Mouse (Mus musculus): ENCODE measurements around the gene Pnpla8. TPM values are rescaled to one million over a fixed set of nuclear protein-coding genes. Genes with fewer than 3 reads are reported as not detected.

Gene Pnpla8
- total and polyA plus RNA-seq, 2 experiments, result 17.2 to 111 TPM

DNA sequence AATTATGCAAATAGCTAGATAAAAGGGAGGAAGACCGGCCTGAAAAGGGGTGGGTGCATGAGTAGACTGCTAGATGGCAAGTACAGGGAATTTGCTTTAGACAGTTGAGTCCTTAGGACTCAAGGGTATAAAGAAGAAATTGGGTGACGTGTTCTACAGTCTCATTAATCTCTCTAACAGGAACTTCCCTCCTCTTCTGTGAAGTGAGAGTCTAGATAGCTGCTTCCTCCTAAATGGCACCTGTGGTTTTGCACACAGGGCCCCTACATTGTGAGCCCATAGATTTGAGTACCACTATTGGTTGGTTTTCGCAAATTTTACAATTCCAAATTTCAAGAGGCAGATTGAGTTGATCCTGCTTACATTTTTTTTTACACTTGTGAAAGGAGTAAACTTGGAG is 3.5 kb downstream of the Pnpla8 start:
- Histone ChIP-seq H3K4me3 (ENCODE audit: insufficient read depth, low read depth, low read length) (no peak overlapping the region), H3K27me3 (ENCODE audit: control insufficient read depth, insufficient read depth, low read length) (no peaks in the 10 kb centered on the region), H3K36me3 (ENCODE audit: control insufficient read depth, insufficient read depth, low read length) (no peaks in the 10 kb centered on the region), H3K27ac (replicated peaks; ENCODE audit: insufficient read depth, low read depth, low read length) (no peak overlapping the region), H3K9ac (ENCODE audit: low read depth, low read length) (no peak overlapping the region), H3K4me1 (ENCODE audit: control insufficient read depth, insufficient read depth, low read length) (no peaks in the 10 kb centered on the region), H3K79me2 (ENCODE audit: control insufficient read depth, insufficient read depth, low read length) (no peaks in the 10 kb centered on the region)
- no peak for DNase-seq (ENCODE audit: extremely low read depth, low read depth, low spot score)
- WGBS, result 87% methylated on average over 3 of the region's 3 CpGs
- TF ChIP-seq CTCF (IDR thresholded peaks at IDR 0.05; ENCODE audit: low read depth, low read length) (no peak), POLR2A (IDR thresholded peaks at IDR 0.05; ENCODE audit: extremely low read depth, insufficient read depth, low read length) (no peak)

DNA sequence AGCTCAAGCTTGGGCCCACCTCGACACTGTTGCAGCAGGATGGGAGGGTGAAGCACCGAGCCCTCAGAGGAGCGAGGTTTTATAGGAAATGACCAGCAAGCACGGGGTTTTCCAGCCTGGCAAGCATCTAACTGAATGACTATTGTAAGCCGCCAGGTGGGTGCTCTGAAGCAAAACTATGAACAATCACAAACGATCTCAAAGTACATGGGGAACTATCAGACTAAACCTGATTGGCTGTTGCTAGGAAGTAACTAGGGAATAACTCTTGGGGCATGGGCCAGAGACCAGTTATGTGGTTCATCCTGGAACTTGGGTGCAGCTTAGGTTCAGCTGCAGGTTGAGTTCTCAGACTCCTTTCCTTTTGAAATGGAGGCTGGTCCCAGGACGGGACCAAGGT is 19.9 kb downstream of the Pnpla8 start:
- H3K4me1 ChIP-seq (ENCODE audit: control insufficient read depth, insufficient read depth, low read length), result no peaks in the 10 kb centered on the region; the same call in 1 of the 2 replicates
- H3K27me3 ChIP-seq (ENCODE audit: control insufficient read depth, insufficient read depth, low read length), result no peaks in the 10 kb centered on the region
- TF ChIP-seq POLR2A (IDR thresholded peaks at IDR 0.05; ENCODE audit: extremely low read depth, insufficient read depth, low read length) (no peak), CTCF (IDR thresholded peaks at IDR 0.05; ENCODE audit: low read depth, low read length) (no peak)
- no peak overlapping the region for H3K27ac ChIP-seq (replicated peaks; ENCODE audit: insufficient read depth, low read depth, low read length)
- no peaks in the 10 kb centered on the region for H3K79me2 ChIP-seq (ENCODE audit: control insufficient read depth, insufficient read depth, low read length)
- no peak overlapping the region for H3K4me3 ChIP-seq (ENCODE audit: insufficient read depth, low read depth, low read length)
- H3K36me3 ChIP-seq (ENCODE audit: control insufficient read depth, insufficient read depth, low read length), result no peaks in the 10 kb centered on the region
- 82% methylated on average over 7 of the region's 7 CpGs for WGBS
- no peak overlapping the region for H3K9ac ChIP-seq (ENCODE audit: low read depth, low read length)
- DNase-seq (ENCODE audit: extremely low read depth, low read depth, low spot score), result no peak

DNA sequence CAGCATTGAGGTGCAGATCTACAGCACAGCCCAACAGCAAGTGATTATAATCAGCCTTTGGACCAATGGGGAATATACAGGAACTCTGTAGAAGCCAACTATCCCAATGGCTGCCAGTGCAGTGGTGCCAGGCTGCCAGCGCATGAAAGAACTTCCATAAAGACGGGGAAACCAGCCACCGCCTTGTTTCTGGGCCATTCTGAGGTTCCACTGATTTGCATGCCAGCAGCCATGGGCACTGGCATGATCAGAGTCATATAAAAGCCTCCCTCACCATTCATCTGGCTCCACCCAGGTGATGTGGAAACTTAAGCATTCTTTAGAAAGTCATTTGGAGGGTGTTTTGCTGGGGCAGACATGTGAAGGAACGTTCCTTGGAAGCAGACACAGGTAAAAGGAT is 21.2 kb downstream of the Pnpla8 start:
- H3K4me3 ChIP-seq (ENCODE audit: insufficient read depth, low read depth, low read length), result no peak overlapping the region

DNA sequence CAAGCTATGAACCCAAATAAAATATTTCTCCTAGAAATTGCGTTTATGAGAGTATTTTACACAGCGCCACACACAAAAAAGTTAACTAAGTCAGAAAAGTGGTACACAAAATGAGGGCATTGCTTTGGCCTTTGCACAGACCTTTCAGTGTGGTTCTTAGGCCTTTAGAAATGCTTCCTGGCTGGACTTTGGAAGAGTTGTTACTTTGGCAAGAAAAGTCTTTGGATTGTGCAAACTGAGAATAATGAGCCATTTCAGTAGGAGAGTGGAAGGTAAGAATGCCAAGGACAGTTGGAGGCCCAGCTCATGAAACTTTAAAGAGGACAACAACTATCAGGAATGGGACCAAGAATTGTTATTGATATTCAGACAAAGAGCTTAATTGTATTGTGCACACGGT is 24.6 kb downstream of the Pnpla8 start:
- Histone ChIP-seq H3K27me3 (ENCODE audit: control insufficient read depth, insufficient read depth, low read length) (no peaks in the 10 kb centered on the region), H3K79me2 (ENCODE audit: control insufficient read depth, insufficient read depth, low read length) (no peaks in the 10 kb centered on the region), H3K9ac (ENCODE audit: low read depth, low read length) (no peak overlapping the region), H3K4me1 (ENCODE audit: control insufficient read depth, insufficient read depth, low read length) (no peaks in the 10 kb centered on the region; the same call in 1 of the 2 replicates), H3K4me3 (ENCODE audit: insufficient read depth, low read depth, low read length) (no peak overlapping the region), H3K36me3 (ENCODE audit: control insufficient read depth, insufficient read depth, low read length) (no peaks in the 10 kb centered on the region), H3K27ac (replicated peaks; ENCODE audit: insufficient read depth, low read depth, low read length) (no peak overlapping the region; the same call in 1 of the 2 replicates)
- 76% methylated on average over 3 of the region's 3 CpGs for WGBS
- DNase-seq (ENCODE audit: extremely low read depth, low read depth, low spot score), result peak; percentile 94
- TF ChIP-seq POLR2A (IDR thresholded peaks at IDR 0.05; ENCODE audit: extremely low read depth, insufficient read depth, low read length), result no peak
- TF ChIP-seq CTCF (IDR thresholded peaks at IDR 0.05; ENCODE audit: low read depth, low read length), result no peak

More for the DNA sequence above, 21.2 kb downstream of the Pnpla8 start:
- no peak overlapping the region for H3K9ac ChIP-seq (ENCODE audit: low read depth, low read length)
- H3K4me1 ChIP-seq (ENCODE audit: control insufficient read depth, insufficient read depth, low read length), result no peaks in the 10 kb centered on the region; the same call in 1 of the 2 replicates
- H3K36me3 ChIP-seq (ENCODE audit: control insufficient read depth, insufficient read depth, low read length), result no peaks in the 10 kb centered on the region
- WGBS, result 88% methylated on average over 4 of the region's 4 CpGs
- H3K27me3 ChIP-seq (ENCODE audit: control insufficient read depth, insufficient read depth, low read length), result no peaks in the 10 kb centered on the region
- no peak overlapping the region for H3K27ac ChIP-seq (replicated peaks; ENCODE audit: insufficient read depth, low read depth, low read length)
- no peak for DNase-seq (ENCODE audit: extremely low read depth, low read depth, low spot score)
- no peaks in the 10 kb centered on the region for H3K79me2 ChIP-seq (ENCODE audit: control insufficient read depth, insufficient read depth, low read length)
- no peak for TF ChIP-seq POLR2A (IDR thresholded peaks at IDR 0.05; ENCODE audit: extremely low read depth, insufficient read depth, low read length)
- TF ChIP-seq CTCF (IDR thresholded peaks at IDR 0.05; ENCODE audit: low read depth, low read length), result no peak

DNA sequence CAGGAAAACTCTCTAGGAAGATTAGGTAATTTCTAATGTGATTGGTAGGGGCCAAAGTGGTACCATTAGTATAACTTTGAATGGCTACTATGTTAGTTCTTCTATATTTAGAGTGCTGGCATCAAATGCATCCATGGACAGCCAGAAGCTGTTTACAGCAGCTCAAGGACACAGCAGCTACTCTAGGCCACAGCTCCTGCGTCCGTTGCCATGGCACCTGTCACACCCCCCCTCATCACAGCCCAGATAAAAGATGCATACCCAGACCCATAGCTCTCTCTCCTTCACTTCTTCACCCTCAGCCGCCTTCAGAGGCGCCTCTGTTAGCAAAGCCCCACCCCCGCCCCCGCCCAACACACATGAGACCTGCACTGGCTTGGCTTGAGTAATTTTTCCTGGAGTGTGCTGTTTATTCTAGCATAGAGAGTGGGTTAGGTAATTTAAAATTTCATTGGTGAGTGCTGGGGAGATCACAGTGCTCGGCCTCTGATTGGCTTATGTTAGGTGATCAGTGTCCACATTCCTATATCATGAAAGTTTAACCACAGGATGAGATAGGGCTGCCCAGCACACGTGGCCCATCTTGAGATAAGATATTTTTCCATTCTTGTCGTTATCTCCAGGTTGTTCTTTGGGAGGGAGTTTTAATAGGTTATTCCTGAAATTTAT is 27.3 kb downstream of the Pnpla8 start:
- no peaks in the 10 kb centered on the region for H3K79me2 ChIP-seq (ENCODE audit: control insufficient read depth, insufficient read depth, low read length)
- H3K4me3 ChIP-seq (ENCODE audit: insufficient read depth, low read depth, low read length), result no peak overlapping the region
- H3K36me3 ChIP-seq (ENCODE audit: control insufficient read depth, insufficient read depth, low read length), result no peaks in the 10 kb centered on the region
- H3K27ac ChIP-seq (replicated peaks; ENCODE audit: insufficient read depth, low read depth, low read length), result no peak overlapping the region
- no peaks in the 10 kb centered on the region; the same call in 1 of the 2 replicates for H3K4me1 ChIP-seq (ENCODE audit: control insufficient read depth, insufficient read depth, low read length)
- 68% methylated on average over 9 of the region's 9 CpGs for WGBS
- no peaks in the 10 kb centered on the region for H3K27me3 ChIP-seq (ENCODE audit: control insufficient read depth, insufficient read depth, low read length)
- TF ChIP-seq POLR2A (IDR thresholded peaks at IDR 0.05; ENCODE audit: extremely low read depth, insufficient read depth, low read length) (no peak), CTCF (IDR thresholded peaks at IDR 0.05; ENCODE audit: low read depth, low read length) (no peak)
- H3K9ac ChIP-seq (ENCODE audit: low read depth, low read length), result no peak overlapping the region
- DNase-seq (ENCODE audit: extremely low read depth, low read depth, low spot score), result peak; percentile 64

DNA sequence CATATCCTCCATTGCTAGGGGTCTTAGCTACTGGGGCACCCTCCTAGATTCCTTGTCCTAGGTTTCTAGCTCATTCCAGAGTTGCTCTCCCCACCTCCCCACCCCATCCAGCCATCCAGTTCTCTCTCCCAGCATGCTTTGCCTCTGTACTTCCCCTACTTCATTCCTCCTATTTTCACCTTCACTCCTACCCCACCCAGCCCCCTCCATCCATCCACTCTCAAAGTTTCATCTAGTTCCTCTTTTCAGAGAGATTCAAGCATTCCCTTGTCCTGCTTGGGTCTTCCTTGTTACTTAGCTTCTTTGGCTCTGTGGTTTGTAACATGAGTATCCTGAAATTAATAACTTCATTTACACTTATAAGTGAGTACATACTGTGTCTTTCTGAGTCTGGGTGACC is 41.4 kb downstream of the Pnpla8 start:
- Histone ChIP-seq H3K79me2 (ENCODE audit: control insufficient read depth, insufficient read depth, low read length) (no peaks in the 10 kb centered on the region), H3K36me3 (ENCODE audit: control insufficient read depth, insufficient read depth, low read length) (no peaks in the 10 kb centered on the region), H3K27me3 (ENCODE audit: control insufficient read depth, insufficient read depth, low read length) (no peaks in the 10 kb centered on the region), H3K4me1 (ENCODE audit: control insufficient read depth, insufficient read depth, low read length) (peaks cover 5% of the 10 kb centered on the region; the same call in 1 of the 2 replicates), H3K4me3 (ENCODE audit: insufficient read depth, low read depth, low read length) (no peak overlapping the region), H3K27ac (replicated peaks; ENCODE audit: insufficient read depth, low read depth, low read length) (no peak overlapping the region), H3K9ac (ENCODE audit: low read depth, low read length) (no peak overlapping the region)
- no peak for DNase-seq (ENCODE audit: extremely low read depth, low read depth, low spot score)
- TF ChIP-seq POLR2A (IDR thresholded peaks at IDR 0.05; ENCODE audit: extremely low read depth, insufficient read depth, low read length), result no peak
- TF ChIP-seq CTCF (IDR thresholded peaks at IDR 0.05; ENCODE audit: low read depth, low read length), result no peak
